Mouse (Mus musculus): ENCODE data around the gene Arhgef40.
"Not testable (repeated sequence)": the region's sequence is repeated elsewhere in the genome, so short reads cannot be mapped to it uniquely, and the experiment has no call there.

The Arhgef40 gene

GRCm38 (mm10) chr14:52019051-52019589 lies 34.6 kb downstream of the Arhgef40 start:
- no peak for DNase-seq (ENCODE audit: low read depth, low spot score)

DNA sequence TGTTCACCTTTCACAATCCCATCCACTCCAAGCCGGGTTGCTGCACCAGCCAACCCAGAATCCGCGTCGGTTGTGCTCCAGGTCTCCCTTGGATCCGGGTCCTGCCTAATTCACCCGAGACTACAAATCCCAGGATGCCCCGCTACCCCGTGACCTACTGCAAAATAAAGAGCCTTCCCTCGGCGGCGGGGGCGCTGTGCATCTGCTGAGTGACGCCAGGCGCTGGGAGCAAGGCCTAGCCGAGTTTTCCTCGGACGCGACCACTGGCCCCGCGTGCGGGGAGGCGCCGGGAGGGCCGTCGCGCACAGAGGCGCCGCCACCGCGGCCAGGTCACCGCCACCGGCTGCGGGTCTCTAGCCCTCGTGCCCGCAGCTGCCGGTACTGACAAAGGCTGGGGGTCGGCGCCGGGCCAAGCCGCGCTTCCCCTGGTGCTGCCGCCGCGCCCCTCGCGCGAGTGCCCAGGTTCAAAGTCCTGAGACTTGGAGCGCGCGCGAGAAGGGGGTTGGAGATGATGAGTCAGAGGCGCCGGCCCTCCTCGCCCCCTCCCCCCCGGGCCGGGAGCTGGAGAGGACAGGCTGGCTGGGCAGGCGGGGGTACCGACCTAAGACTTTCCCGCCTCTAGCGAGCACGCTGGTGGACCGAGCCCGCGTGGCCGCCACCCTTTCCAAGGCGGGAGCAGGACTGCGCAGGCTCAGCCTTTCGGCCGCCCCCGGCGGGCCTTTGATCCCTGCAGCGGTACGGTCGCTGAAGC lies 35.2 kb downstream of the Arhgef40 start:
- DNase-seq (ENCODE audit: low read depth, low spot score): peak; percentile 99

DNA sequence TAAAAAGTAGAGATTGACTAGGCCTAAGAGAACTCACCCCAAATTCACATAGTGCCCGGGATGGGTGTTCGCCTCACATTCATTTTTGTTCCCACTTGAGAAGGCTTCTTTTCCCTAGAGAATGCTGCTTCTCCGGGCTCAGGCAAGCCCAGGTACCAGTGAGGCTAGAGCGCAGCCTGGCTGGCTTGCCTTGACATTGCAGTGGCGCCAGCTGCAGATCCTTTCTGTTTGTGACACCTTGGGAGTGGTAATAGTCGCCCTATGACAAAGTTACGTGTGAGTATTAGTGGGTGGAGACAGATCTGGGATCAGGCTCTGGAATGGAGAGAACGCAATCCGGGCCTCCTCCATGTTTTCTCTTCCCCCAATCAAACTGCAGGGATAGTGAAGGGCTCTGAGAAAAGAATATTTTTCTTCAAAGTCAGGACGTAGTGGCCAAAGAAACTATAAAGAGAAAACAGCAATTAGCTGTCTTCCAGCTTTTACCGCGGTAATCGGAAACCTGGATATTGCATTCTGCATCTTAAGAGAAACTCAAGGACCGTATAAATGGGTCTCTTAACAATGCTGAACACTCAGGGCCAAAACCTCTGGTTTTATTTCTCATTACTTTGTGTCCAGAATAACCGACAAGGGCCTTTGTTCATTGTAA lies 36.1 kb downstream of the Arhgef40 start, which contains the start of gene Zfp219:
Gene Zfp219, minus strand, starts transcription at position 248 of the 652 bp plus-strand sequence.
- peak; percentile 83 for DNase-seq (ENCODE audit: low read depth, low spot score)

GRCm38 (mm10) chr14:52021138-52021529 lies 36.6 kb downstream of the Arhgef40 start:
- no peak for DNase-seq (ENCODE audit: low read depth, low spot score)

DNA sequence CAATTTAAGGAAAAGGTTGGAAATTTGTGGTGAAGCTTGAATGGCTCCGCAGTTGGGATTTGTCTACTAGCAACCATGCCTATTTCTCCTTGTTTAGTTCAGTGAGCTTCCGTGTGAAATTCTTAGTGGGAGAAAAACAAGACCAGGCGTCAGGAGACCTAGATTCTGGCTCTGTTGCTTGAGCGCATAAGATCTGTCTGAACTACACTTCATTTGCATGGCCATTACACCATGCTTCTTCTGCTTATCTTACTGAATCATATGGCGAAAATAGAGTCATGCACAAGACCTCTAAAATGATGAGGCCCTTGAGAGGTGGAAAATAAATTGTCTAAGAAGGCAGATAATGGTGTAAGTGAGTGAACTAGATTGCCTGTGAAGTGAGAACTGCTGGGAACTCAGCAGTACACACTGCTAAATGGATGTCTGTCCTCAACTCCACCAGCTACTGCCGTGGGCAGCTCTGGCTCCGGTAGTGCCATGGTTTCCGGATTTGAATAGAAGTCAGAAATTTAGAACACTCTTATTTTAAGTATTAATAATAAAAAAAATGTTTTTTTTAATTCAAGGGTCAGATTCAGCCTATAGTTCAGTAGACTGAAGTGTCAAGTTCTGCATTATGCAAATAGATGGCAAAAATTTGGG lies 37.2 kb downstream of the Arhgef40 start:
- DNase-seq (ENCODE audit: low read depth, low spot score): no peak

DNA sequence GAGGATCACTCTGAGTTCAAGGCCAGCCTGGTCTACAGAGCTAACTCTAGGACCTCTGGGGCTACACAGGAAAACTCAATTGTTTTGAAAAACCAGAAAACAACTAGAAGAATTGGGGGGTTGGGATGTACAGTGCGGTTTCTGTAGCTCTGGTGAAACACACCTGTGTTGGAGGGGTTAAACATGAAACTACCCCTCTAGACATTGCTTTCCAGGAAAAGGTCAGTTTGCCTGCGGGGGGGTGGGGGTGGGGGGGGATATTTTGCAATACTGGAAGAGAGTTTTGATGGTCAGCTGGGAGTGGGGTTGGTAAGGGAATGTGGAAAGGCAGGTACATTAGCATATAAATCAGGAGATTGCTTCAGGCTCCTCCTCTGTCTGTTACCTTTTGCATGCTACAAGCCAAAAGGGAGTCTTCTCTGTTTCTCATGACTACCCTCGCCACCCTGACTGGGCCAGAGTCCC lies 37.8 kb downstream of the Arhgef40 start:
- DNase-seq (ENCODE audit: low read depth, low spot score): no peak

GRCm38 (mm10) chr14:52022709-52023459 lies 38.4 kb downstream of the Arhgef40 start:
- DNase-seq (ENCODE audit: low read depth, low spot score): peak; percentile 87

DNA sequence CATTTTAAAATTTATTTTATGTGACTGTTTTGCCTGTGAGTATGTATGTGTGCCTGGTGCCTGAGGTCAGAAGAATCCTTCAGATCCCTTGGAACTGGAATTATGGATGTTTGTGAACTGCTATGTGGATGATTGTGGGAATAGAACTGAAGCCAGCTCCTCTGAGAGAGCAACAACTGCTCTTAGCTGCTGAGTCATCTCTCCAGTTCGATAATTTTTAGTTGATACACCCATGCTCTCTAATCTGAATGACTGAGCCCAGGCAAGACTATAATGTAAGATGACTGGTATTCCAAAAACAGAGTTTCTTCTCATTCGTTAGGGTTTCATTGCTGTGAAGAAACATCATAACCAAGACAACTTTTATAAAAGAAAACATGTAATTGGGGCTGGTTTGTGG lies 39.6 kb downstream of the Arhgef40 start:
- DNase-seq (ENCODE audit: low read depth, low spot score): no peak

DNA sequence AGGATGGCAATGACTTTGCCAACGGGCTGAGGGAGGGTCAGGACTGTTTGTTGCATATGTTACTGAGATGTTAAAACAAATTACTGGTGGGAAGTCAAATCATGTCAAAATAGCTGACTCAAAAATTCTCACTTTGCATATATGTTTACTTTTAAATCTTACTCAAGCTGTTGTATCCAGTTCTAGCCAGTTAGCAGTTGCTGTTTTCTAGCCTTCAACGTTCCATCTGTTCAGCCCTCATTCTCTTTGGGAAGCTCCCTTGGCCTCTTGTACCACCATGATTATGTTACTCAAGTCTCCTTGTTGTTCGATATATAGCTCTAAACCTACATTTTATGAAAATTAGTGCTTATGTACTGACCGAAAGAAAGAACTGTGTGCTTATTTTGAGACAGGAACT lies 41.8 kb downstream of the Arhgef40 start:
- no peak for DNase-seq (ENCODE audit: low read depth, low spot score)

DNA sequence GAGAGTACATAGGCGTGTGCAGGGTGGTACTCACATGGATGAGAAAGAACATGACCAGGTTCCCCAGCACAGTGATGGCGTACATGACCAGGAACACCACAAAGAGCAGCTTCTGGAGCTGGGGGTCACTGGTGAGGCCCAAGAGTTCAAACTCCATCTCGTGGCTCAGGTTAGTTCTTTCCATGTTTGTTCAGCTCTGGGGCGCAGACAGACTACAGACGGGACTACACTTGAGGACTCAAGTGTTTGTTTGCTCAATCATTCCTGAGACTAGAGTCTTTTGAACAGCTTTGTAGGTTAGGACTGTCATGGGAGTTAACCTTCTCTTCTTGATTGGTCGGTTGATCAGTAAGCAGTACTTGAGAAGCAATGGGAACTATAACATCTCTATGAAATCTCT lies 51.4 kb downstream of the Arhgef40 start:
- DNase-seq (ENCODE audit: low read depth, low spot score): no peak

DNA sequence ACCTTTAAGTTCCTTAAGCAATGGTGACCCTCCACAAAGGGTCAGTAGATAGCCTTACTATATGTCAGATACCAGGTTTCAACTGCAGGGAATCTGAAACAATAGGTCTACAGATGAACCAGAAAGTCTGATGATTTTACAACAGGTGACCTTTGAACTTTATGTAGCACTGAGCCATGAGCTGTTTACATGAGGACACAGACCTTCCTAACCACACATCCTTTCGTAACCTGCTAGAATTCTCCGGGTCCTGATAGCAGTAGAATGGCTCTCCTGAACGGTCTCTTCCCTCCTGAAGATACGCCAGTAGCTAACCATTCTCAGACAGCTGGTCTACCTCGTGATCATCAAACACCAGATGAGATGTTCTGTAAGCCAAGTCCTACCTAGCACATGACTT lies 54.8 kb downstream of the Arhgef40 start:
- DNase-seq (ENCODE audit: low read depth, low spot score): no peak

DNA sequence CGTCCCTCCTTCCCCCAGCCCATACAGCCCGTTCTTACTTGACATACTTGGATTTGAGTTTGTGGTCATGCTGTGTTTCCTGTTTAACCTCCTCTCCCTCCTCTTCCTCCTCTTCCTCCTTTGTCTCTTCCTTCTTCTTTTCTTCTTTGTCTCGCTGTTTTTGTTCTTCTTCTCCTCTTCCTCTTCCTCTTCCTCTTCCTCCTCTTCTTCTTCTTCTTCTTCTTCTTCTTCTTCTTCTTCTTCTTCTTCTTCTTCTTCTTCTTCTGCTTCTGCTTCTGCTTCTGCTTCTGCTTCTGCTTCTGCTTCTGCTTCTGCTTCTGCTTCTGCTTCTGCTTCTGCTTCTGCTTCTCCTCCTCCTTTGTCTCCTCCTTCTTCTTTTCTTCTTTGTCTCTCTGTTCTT lies 57.8 kb downstream of the Arhgef40 start, which contains the start of gene Olfr221:
Gene Olfr221, minus strand, starts transcription at position 101 of the 400 bp plus-strand sequence.
- not testable (repeated sequence) for DNase-seq (ENCODE audit: low read depth, low spot score)

DNA sequence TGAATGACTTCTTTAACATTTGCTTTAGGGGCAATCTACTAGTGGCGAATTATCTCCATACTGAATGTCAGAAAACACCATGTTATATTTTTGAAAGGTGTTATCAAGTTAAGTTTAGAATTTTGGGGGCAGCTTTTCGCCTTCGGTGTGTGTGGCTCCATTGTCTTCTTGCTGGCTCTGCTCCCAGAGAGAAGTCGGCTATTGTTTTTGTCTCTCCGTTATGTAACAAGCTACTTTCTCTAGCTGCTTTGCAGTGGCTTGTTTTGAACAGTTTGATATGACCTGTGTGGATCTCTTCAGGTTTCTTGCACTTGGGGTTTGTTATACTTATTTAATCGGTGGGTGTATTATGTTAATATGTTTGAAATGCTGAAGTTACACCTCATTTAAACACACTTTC lies 58.9 kb downstream of the Arhgef40 start:
- no peak for DNase-seq (ENCODE audit: low read depth, low spot score)

DNA sequence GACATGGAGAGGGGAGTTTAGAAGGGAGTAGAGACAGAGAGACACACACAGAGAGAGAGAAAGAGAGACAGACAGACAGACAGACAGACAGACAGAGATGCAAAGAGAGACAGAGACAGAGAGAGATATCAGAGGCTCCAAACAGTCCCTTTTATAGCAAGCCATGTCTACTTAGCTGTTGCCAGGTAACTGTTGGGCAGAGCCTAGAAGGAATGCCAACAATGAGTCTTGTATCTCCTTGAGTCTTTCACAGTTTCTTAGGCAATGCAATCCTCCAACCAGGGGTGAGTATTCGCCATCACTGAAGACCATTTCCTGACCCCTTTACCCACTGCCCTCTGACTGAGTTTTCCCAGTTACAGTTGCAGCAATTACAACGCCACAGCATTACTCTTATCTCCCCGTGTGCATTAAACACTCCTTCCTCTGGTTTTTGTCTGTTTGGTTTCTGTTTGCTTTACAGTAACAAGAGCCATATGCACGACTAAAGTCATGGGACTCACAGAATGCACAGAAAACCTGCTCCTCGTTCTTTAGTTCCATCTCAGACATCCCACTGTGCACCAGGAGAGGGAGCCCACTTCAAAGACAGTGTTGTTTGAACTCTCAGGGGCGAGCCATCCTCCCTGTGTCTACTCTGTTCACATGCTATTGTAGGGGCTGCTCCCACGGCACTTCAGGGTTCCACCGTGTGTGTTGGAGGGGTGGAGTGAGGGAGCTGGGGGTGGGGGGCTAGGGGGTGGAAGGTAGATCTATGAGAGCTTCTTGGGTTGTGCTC lies 60.6 kb downstream of the Arhgef40 start:
- peak; percentile 54 for DNase-seq (ENCODE audit: low read depth, low spot score)

GRCm38 (mm10) chr14:52045966-52046565 lies 61.5 kb downstream of the Arhgef40 start:
- DNase-seq (ENCODE audit: low read depth, low spot score): no peak

DNA sequence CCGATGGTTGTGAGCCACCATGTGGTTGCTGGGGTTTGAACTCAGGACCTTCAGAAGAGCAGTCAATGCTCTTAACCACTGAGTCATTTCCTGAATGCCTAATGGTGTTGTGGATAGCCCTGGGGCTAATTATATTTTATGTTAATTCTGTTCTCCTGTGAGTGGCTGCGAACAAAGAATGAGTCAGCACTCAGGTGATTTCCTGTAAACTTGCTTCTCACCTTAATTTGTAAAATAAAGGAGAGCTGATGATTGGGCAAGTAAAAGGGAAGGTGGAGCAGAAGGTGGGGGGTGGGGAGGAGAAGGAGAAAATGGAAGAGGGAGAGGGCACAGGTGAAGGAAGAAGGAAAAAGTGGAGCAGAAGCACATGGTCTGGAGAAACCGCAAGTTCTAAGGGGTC lies 68.2 kb downstream of the Arhgef40 start:
- not testable (repeated sequence) for DNase-seq (ENCODE audit: low read depth, low spot score)
